Mouse (Mus musculus) neutrophil, adult 65 days (primary cell): ENCODE data around the gene Ccdc73. TPM values are rescaled to one million over a fixed set of nuclear protein-coding genes. Genes with fewer than 3 reads are reported as not detected.

Experiments
- total RNA-seq: library from RNA; stranded (reverse); gene quantifications from 2 replicates; pipeline ENCODE4 v1.2.4, GENCODE M21; 2023

The Ccdc73 gene
- total RNA-seq: 2.0 TPM in 1 of 2 replicates, not detected in the other

DNA sequence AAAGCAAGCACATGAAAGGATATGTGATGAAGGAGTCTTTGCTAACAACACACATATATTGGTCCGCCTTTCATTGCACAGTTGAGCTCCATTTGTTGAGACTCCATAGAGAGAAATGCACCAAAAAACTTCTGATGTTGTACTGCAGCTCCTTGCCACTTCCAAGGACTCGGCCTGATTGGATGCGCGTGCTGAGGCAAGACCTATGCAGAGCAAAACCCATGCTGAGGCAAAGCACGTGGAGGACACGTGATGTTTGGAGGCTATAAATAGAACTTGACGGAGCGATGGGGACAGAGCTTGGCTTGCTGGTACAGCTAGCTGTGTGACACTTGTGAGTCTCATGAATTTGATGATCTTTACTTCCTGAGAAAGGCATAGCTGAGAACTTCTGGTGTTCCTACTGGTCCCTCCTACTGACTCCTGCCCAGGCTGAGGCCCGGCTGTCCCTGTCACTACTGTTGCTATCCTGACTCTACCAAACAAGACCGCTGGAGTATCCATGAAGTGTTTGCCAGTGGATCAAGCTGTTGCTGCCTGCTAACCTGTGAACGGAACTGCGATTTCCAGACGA, at the start of gene Ccdc73:
Gene Ccdc73, plus strand, starts transcription at position 524 of the 574 bp plus-strand sequence.

DNA sequence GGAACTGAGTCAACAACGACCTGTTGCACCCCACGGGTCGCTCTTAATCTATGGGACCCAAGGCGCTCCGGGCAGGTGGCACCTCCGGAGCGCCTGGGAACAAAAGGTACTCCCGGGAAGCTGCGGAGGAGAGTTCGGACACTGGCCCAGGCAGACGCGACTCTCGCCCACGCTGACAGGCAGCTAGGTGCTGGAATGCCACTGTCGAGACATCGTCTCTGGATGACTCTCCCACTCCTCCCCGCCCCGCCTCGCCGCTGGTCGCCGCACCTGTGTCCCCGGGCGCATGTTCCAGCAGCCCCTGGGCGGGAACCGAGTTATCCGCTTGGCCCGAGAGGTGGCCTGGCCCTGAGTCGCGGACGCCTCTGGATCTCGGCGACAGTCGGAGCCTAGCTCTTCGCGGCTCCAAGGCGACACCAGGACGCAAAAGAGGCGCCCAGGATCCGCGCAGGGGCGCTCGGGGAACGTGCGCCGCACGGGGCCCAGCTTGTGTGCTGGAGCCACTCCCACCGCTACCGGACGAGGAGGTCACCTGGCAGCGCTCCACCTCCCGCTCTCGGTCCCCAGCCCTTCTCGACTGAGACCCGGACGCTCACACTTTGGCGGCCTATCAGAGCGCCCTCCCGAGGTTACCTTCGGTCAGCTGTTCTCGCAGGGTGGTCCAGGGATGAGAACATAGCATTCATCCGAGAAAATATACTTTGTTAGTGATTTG, 18.2 kb upstream of the Ccdc73 start, which contains the start of gene Prrg4:
Gene Prrg4, minus strand, starts transcription at position 601 of the 715 bp plus-strand sequence.

DNA sequence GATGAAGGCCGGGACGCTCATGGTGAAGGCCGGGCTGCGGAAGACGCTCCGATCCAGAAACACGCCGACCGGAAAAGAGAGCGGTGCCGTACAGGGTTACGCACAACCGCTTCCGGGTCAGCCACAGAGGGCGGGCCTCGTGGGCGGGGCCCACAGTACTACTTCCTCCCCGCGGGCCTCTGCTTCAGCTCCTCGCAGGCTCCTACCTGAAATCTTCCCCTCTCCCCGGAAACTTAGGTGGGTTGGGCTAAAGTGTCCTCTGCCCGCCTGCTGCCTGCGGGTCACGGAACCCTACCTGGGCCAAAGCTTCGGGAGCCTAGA, 149.3 kb downstream of the Ccdc73 start, which contains the start of gene Eif3m:
Gene Eif3m, minus strand, starts transcription at position 114 of the 321 bp plus-strand sequence.

Other genes starting within 250 kb of the Ccdc73 start
- gene Tcp11l1, start 155.6 kb upstream of the Ccdc73 start, total RNA-seq: 3.4 and 3.7 TPM in 2 replicates
- gene Pin1rt1, start 151.4 kb upstream of the Ccdc73 start, total RNA-seq: not detected in 2 replicates
- gene Depdc7, start 124.9 kb upstream of the Ccdc73 start, total RNA-seq: 2.1 and 2.4 TPM in 2 replicates
- gene Qser1, start 51.0 kb upstream of the Ccdc73 start, total RNA-seq: 4.2 and 4.6 TPM in 2 replicates
- 0.84 and 1.3 TPM in 2 replicates for gene Prrg4, start 17.9 kb upstream of the Ccdc73 start, total RNA-seq
- gene Eif3m, start 149.3 kb downstream of the Ccdc73 start, total RNA-seq: 49.2 and 58.1 TPM in 2 replicates
- gene Gm11060, start 224.2 kb downstream of the Ccdc73 start, total RNA-seq: not detected in 2 replicates